Mouse (Mus musculus) spleen, adult 2 months (tissue): Measurements from ENCODE around the gene Wfdc1.

Experiments
- CTCF ChIP-seq: fragments of 200-500 bp; IDR thresholded peaks from 2 replicates; pipeline ENCODE4 v1.5.1; 2011; ENCODE audit warnings: mild to moderate bottlenecking, inconsistent platforms; ENCODE audit not compliant: insufficient read depth, insufficient read length, insufficient replicate concordance; ENCODE audit errors: extremely low read depth
- POLR2A ChIP-seq: fragments of 200-500 bp; IDR thresholded peaks from 2 replicates; pipeline ENCODE4 v1.6.1; 2011; ENCODE audit warnings: low read depth, low read length, inconsistent platforms

DNA sequence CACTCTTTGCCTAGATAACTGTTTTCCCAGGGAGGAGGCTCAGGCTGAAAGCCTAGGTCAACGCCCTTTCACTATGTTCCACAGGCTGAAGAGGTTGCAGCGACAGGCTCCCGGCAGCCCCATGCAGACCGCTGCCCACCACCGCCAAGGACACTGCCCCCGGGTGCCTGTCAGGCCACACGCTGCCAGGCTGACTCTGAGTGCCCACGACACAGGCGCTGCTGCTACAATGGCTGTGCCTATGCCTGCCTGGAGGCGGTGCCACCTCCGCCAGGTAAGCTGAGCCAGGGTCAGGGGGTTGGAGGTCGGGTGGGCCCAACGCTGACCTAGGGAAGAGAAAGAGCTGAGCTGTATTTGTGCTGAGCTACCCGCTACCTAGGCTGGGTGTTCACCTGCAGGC is 13.0 kb downstream of the Wfdc1 start:
- no peak for TF ChIP-seq CTCF
- no peak for TF ChIP-seq POLR2A
